Mouse (Mus musculus) lung, embryonic 15.5 days (tissue): ENCODE measurements around the gene Frmd4a. TPM values are rescaled to one million over a fixed set of nuclear protein-coding genes. Genes with fewer than 3 reads are reported as not detected.
"Not testable (repeated sequence)": the region's sequence is repeated elsewhere in the genome, so short reads cannot be mapped to it uniquely, and the experiment has no call there.

Source experiments
- ATAC-seq: fragments of 200-750 bp; cut with Nextera tagmentation; 2 replicates; pipeline ENCODE4 v1.8.0; 2017; ENCODE audit warnings: moderate number of reproducible peaks, borderline replicate concordance; ENCODE audit not compliant: low FRiP score, low TSS enrichment; ENCODE audit errors: extremely low read depth
- H3K27ac ChIP-seq: fragments of 300-500 bp; sonication (generic); 2 replicates; pipeline ENCODE4 v1.5.1; 2015; ENCODE audit warnings: moderate library complexity, mild to moderate bottlenecking, inconsistent platforms
- H3K27me3 ChIP-seq: fragments of 300-500 bp; sonication (generic); 2 replicates; pipeline ENCODE4 v1.6.1; 2015; ENCODE audit warnings: inconsistent platforms
- H3K36me3 ChIP-seq: fragments of 300-500 bp; sonication (generic); 2 replicates; pipeline ENCODE4 v1.6.1; 2015; ENCODE audit warnings: inconsistent platforms
- H3K4me1 ChIP-seq: fragments of 300-500 bp; sonication (generic); 2 replicates; pipeline ENCODE4 v1.6.1; 2015; ENCODE audit warnings: inconsistent platforms
- H3K4me2 ChIP-seq: fragments of 300-500 bp; sonication (generic); 2 replicates; pipeline ENCODE4 v1.6.1; 2015; ENCODE audit warnings: inconsistent platforms, mild to moderate bottlenecking, moderate library complexity
- H3K4me3 ChIP-seq: fragments of 300-500 bp; sonication (generic); 2 replicates; pipeline ENCODE4 v1.5.1; 2015; ENCODE audit warnings: mild to moderate bottlenecking, inconsistent platforms
- H3K9ac ChIP-seq: fragments of 300-500 bp; sonication (generic); 2 replicates; pipeline ENCODE4 v1.6.1; 2015; ENCODE audit warnings: inconsistent platforms
- H3K9me3 ChIP-seq: fragments of 300-500 bp; sonication (generic); 2 replicates; pipeline ENCODE4 v1.6.1; 2016; ENCODE audit warnings: inconsistent platforms
- WGBS: fragments of 180-500 bp; shearing (Covaris S2); methylation state at CpG from one replicate; pipeline ENCODE4 v1.1.7; 2015; 5-methylcytosine and 5-hydroxymethylcytosine counted together
- polyA plus RNA-seq: library from polyadenylated mRNA; unstranded; fragments of >200 nt; fragmentation: Nextera tagmentation; extraction: Ambion mirVana; gene quantifications from 2 replicates; pipeline ENCODE4 v1.2.1, GENCODE M21; 2015

Frmd4a gene
- polyA plus RNA-seq, 1 experiment from 2014 or later, result 33.5 TPM

- Histone ChIP-seq H3K4me1 (peaks cover 78% of the 10 kb centered on the region), H3K27me3 (no peaks in the 10 kb centered on the region)
These were observed 541.8 kb downstream of the Frmd4a start for GRCm38 (mm10) chr2:4559211-4559882.

DNA sequence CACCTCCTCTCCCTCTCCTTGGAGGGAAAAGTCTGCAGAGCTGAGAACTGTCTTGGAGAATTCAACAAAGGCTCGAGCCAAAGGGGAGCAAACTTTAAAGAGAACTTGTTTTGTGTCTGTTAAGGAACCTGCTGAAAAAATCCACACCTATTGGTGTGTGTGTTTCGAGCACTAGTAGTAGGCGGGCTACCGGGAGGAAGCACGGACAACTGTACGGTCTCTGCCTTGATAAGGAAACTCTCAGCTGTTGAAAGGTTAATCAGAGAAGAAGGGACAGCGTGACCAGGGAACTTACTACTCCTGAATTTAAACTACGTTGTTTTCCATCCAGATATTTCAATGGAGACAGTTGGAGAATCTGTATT, 542.3 kb downstream of the Frmd4a start:
- Histone ChIP-seq H3K4me1 (peaks cover 83% of the 10 kb centered on the region), H3K36me3 (no peaks in the 10 kb centered on the region), H3K27ac (peak overlapping the region; percentile 98), H3K9ac (peak overlapping the region; percentile 57), H3K9me3 (no peaks in the 10 kb centered on the region), H3K27me3 (no peaks in the 10 kb centered on the region), H3K4me2 (peak overlapping the region; percentile 74), H3K4me3 (peak overlapping the region; percentile 55)
- WGBS, result under 1% methylated on average over 8 of the region's 8 CpGs
- ATAC-seq, result peak; percentile 17

More at GRCm38 (mm10) chr2:4559211-4559882, 541.8 kb downstream of the Frmd4a start:
- WGBS, result 0% methylated on average over 26 of the region's 27 CpGs
- Histone ChIP-seq H3K9ac (peak overlapping the region; percentile 57), H3K4me3 (peak overlapping the region; percentile 55), H3K36me3 (no peaks in the 10 kb centered on the region), H3K9me3 (no peaks in the 10 kb centered on the region), H3K4me2 (peak overlapping the region; percentile 74), H3K27ac (peak overlapping the region; percentile 98)
- ATAC-seq, result peak; percentile 86

DNA sequence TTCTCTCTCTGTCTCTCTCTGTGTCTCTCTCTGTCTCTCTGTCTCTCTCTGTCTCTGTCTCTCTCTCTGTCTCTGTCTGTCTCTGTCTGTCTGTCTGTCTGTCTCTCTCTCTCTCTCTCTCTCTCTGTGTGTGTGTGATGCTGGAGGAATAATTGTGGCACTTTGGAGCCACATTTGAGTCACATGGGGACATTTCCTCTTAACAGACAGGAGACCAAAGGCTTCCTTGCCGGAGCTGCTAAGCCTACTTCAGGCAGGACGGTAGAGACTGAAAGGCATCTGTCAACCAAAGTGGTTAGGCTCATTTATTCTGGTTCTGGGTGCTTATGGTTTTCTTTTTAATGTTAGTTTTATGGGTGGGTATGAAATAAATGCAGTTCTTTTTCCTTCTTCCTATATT, 543.0 kb downstream of the Frmd4a start:
- peak overlapping the region; percentile 57 for H3K9ac ChIP-seq
- H3K27ac ChIP-seq, result peak overlapping the region; percentile 98
- not testable (repeated sequence) for ATAC-seq, H3K36me3 ChIP-seq, H3K9me3 ChIP-seq, H3K27me3 ChIP-seq
- peak overlapping the region; percentile 74 for H3K4me2 ChIP-seq
- H3K4me1 ChIP-seq, result peaks cover 82% of the 10 kb centered on the region
- peak overlapping the region; percentile 55 for H3K4me3 ChIP-seq
- 4% methylated on average over 2 of the region's 2 CpGs for WGBS

GRCm38 (mm10) chr2:4561196-4561595, 543.7 kb downstream of the Frmd4a start:
- no peaks in the 10 kb centered on the region for H3K9me3 ChIP-seq
- peak overlapping the region; percentile 55 for H3K4me3 ChIP-seq
- 10% methylated on average over 5 of the region's 5 CpGs for WGBS
- H3K27me3 ChIP-seq, result no peaks in the 10 kb centered on the region
- peak overlapping the region; percentile 57 for H3K9ac ChIP-seq
- peaks cover 81% of the 10 kb centered on the region for H3K4me1 ChIP-seq
- H3K36me3 ChIP-seq, result peaks cover under 1% of the 10 kb centered on the region
- peak overlapping the region; percentile 98 for H3K27ac ChIP-seq
- H3K4me2 ChIP-seq, result peak overlapping the region; percentile 74
- ATAC-seq, result no peak

DNA sequence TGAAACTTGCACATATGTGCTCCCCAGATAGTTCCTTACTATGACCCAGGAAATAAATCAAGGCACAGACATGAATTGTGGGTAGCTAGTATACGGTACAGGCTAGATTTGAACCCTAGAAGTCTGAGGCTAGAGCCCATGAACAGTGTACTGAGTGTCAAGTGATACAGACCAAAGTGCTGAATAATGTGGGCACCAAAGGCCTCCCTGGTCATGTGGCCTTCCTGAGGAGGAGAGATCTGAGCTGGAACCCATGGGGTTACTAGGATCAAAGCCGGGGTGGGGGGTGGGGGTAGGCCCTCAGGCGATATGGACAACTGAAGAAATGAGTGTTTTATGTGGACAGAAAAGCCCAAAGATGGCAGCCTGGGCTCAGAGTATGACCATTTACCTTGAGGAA, 544.9 kb downstream of the Frmd4a start:
- no peak for ATAC-seq
- H3K4me1 ChIP-seq, result peaks cover 80% of the 10 kb centered on the region

DNA sequence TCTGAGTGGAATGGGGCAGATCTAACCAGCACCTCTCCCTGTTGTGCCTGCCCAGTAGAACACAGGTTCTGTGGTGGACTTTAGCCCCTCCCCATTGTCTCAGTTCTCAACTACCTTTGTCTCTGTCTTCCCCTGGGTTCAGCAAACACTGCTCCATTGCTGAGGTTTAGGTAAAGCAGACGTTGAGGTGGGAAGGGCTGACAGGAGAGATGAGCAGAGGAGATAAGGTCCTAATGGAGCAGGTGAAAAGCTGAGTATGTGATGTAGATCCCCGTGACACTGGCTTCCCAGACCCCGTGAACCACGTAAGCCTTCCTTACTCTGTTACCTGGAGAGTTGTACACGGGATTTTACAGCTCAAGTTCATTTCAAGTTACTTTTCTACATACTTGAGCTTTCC, 545.3 kb downstream of the Frmd4a start:
- Histone ChIP-seq H3K27me3 (no peaks in the 10 kb centered on the region), H3K9ac (no peak overlapping the region), H3K4me1 (peaks cover 80% of the 10 kb centered on the region), H3K4me2 (peak overlapping the region; percentile 74), H3K36me3 (peaks cover 10% of the 10 kb centered on the region), H3K9me3 (no peaks in the 10 kb centered on the region), H3K27ac (peak overlapping the region; percentile 48; the same call in 1 of the 2 replicates), H3K4me3 (peak overlapping the region; percentile 55)
- ATAC-seq, result no peak
- 58% methylated on average over 5 of the region's 5 CpGs for whole genome bisulfite sequencing

More for the DNA sequence above, 544.9 kb downstream of the Frmd4a start:
- Histone ChIP-seq H3K9ac (peak overlapping the region; percentile 57; the same call in 1 of the 2 replicates), H3K27ac (0 out of 2 replicates have a peak overlapping the region, but pooled peaks have one; percentile 32), H3K27me3 (no peaks in the 10 kb centered on the region), H3K4me3 (peak overlapping the region; percentile 55), H3K4me2 (peak overlapping the region; percentile 74), H3K9me3 (no peaks in the 10 kb centered on the region), H3K36me3 (peaks cover 10% of the 10 kb centered on the region)
- 64% methylated on average over 3 of the region's 3 CpGs for WGBS

DNA sequence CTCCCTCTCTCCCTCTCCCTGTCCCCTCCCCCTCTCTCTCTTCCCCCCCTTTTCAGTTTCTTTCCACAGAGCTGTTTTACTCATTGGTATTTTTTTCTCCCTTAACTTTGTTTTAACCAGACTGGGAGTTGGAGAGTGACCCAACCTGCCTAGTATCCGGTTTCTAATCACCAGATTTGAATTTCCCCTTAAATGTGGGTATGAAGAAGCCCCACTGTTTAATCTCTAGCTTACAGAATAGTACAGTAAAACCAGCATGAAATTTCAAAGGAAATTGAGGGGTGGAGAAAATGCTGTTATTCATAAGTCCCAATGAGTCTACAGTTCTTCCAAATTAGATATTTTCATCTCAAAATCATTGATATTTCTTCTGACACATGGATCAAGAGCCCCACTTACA, 545.8 kb downstream of the Frmd4a start:
- H3K4me3 ChIP-seq, result peak overlapping the region; percentile 55
- 46% methylated on average over 1 of the region's 1 CpGs for WGBS
- peak overlapping the region; percentile 74 for H3K4me2 ChIP-seq
- H3K9ac ChIP-seq, result no peak overlapping the region
- H3K36me3 ChIP-seq, result peaks cover 12% of the 10 kb centered on the region
- no peaks in the 10 kb centered on the region for H3K27me3 ChIP-seq
- H3K27ac ChIP-seq, result peak overlapping the region; percentile 48; the same call in 1 of the 2 replicates
- peaks cover 77% of the 10 kb centered on the region for H3K4me1 ChIP-seq
- ATAC-seq, result no peak
- H3K9me3 ChIP-seq, result no peaks in the 10 kb centered on the region

GRCm38 (mm10) chr2:4566260-4566955, 548.9 kb downstream of the Frmd4a start:
- Histone ChIP-seq H3K4me3 (no peak overlapping the region), H3K36me3 (peaks cover 21% of the 10 kb centered on the region), H3K27me3 (no peaks in the 10 kb centered on the region), H3K9me3 (no peaks in the 10 kb centered on the region), H3K4me1 (peaks cover 86% of the 10 kb centered on the region), H3K4me2 (peak overlapping the region; percentile 7), H3K9ac (no peak overlapping the region), H3K27ac (peak overlapping the region; percentile 90)
- ATAC-seq, result peak; percentile 69; the same call in 1 of the 2 replicates
- WGBS, result 71% methylated on average over 4 of the region's 4 CpGs

- Histone ChIP-seq H3K9me3 (no peaks in the 10 kb centered on the region), H3K4me3 (no peak overlapping the region), H3K4me1 (peaks cover 83% of the 10 kb centered on the region), H3K9ac (no peak overlapping the region), H3K4me2 (peak overlapping the region; percentile 6; the same call in 1 of the 2 replicates), H3K36me3 (peaks cover 26% of the 10 kb centered on the region), H3K27me3 (no peaks in the 10 kb centered on the region), H3K27ac (peak overlapping the region; percentile 90)
- ATAC-seq, result no peak
- 89% methylated on average over 9 of the region's 9 CpGs for WGBS
These were observed 549.6 kb downstream of the Frmd4a start for GRCm38 (mm10) chr2:4566956-4567680.

GRCm38 (mm10) chr2:4568967-4569366, 551.5 kb downstream of the Frmd4a start:
- Histone ChIP-seq H3K27me3 (no peaks in the 10 kb centered on the region), H3K9ac (no peak overlapping the region), H3K4me2 (no peak overlapping the region), H3K4me1 (peaks cover 64% of the 10 kb centered on the region), H3K9me3 (no peaks in the 10 kb centered on the region), H3K36me3 (peaks cover 45% of the 10 kb centered on the region), H3K27ac (peak overlapping the region; percentile 39), H3K4me3 (no peak overlapping the region)
- WGBS, result 65% methylated on average over 5 of the region's 5 CpGs
- ATAC-seq, result no peak

GRCm38 (mm10) chr2:4570186-4570861, 552.8 kb downstream of the Frmd4a start:
- peak; percentile 33; the same call in 1 of the 2 replicates for ATAC-seq
- H3K27ac ChIP-seq, result peak overlapping the region; percentile 62
- no peak overlapping the region for H3K4me2 ChIP-seq
- no peaks in the 10 kb centered on the region for H3K27me3 ChIP-seq
- peaks cover 58% of the 10 kb centered on the region for H3K36me3 ChIP-seq
- no peak overlapping the region for H3K9ac ChIP-seq
- no peak overlapping the region for H3K4me3 ChIP-seq
- 69% methylated on average over 10 of the region's 10 CpGs for WGBS
- no peaks in the 10 kb centered on the region for H3K9me3 ChIP-seq
- peaks cover 51% of the 10 kb centered on the region for H3K4me1 ChIP-seq
